Mouse (Mus musculus): ENCODE data around the gene Tspan11. TPM values are rescaled to one million over a fixed set of nuclear protein-coding genes. Genes with fewer than 3 reads are reported as not detected.

Gene Tspan11
- total RNA-seq, 2 experiments from 2014 or later, result 1.1 to 2.3 TPM

- intact Hi-C loops (cut with DNase I), result loop anchor here (5.0 kb wide), 2 partner anchors 36 to 381 kb away; partner anchors contain the start of gene Tspan11
Observed at GRCm38 (mm10) chr6:127923296-127923695, 35.9 kb downstream of the Tspan11 start.

GRCm38 (mm10) chr6:127924750-127925149, 37.4 kb downstream of the Tspan11 start:
- intact Hi-C loops (cut with DNase I), result loop anchor here (5.0 kb wide), 2 partner anchors 37 to 382 kb away; partner anchors contain the start of gene Tspan11
- DNase-seq (ENCODE audit: low spot score), result no peak

More at GRCm38 (mm10) chr6:127923296-127923695, 35.9 kb downstream of the Tspan11 start:
- no peak for DNase-seq (ENCODE audit: low spot score)

GRCm38 (mm10) chr6:127925915-127926314, 38.5 kb downstream of the Tspan11 start:
- no peak for DNase-seq (ENCODE audit: low spot score)
- intact Hi-C loops (cut with DNase I), result no loop called here

- no peak for DNase-seq (ENCODE audit: low spot score)
- intact Hi-C loops (cut with DNase I), result no loop called here
Observed at GRCm38 (mm10) chr6:127928682-127929081, 41.3 kb downstream of the Tspan11 start.

- intact Hi-C loops (cut with DNase I), result no loop called here
- DNase-seq (ENCODE audit: low spot score), result peak; percentile 12
Observed at GRCm38 (mm10) chr6:127932697-127933096, 45.3 kb downstream of the Tspan11 start.

- peak; percentile 19 for DNase-seq (ENCODE audit: low spot score)
- intact Hi-C loops (cut with DNase I), result no loop called here
Observed at GRCm38 (mm10) chr6:127933841-127934240, 46.5 kb downstream of the Tspan11 start.

- intact Hi-C loops (cut with DNase I), result no loop called here
- DNase-seq (ENCODE audit: low spot score), result no peak
Observed at GRCm38 (mm10) chr6:127935105-127935504, 47.7 kb downstream of the Tspan11 start.

- intact Hi-C loops (cut with DNase I), result loop anchor here (5.0 kb wide), 1 partner anchor 400 kb away; no protein-coding TSS in a partner anchor
- DNase-seq (ENCODE audit: low spot score), result no peak
Observed at GRCm38 (mm10) chr6:127942421-127942820, 55.0 kb downstream of the Tspan11 start.

GRCm38 (mm10) chr6:127945725-127946124, 58.3 kb downstream of the Tspan11 start:
- DNase-seq (ENCODE audit: low spot score), result no peak
- intact Hi-C loops (cut with DNase I), result loop anchor here (2.0 to 5.0 kb wide), 2 partner anchors 327 to 443 kb away; no protein-coding TSS in a partner anchor

- DNase-seq (ENCODE audit: low spot score), result no peak
- intact Hi-C loops (cut with DNase I), result loop anchor here (5.0 kb wide), 1 partner anchor 446 kb away; no protein-coding TSS in a partner anchor
Observed at GRCm38 (mm10) chr6:127948656-127949055, 61.3 kb downstream of the Tspan11 start.

- DNase-seq (ENCODE audit: low spot score), result no peak
- intact Hi-C loops (cut with DNase I), result loop anchor here (5.0 kb wide), 1 partner anchor 448 kb away; no protein-coding TSS in a partner anchor
Observed at GRCm38 (mm10) chr6:127949885-127950284, 62.5 kb downstream of the Tspan11 start.

- no peak for DNase-seq (ENCODE audit: low spot score)
- intact Hi-C loops (cut with DNase I), result no loop called here
Observed at GRCm38 (mm10) chr6:127953071-127953470, 65.7 kb downstream of the Tspan11 start.

GRCm38 (mm10) chr6:127956172-127956571, 68.8 kb downstream of the Tspan11 start:
- intact Hi-C loops (cut with DNase I), result no loop called here
- DNase-seq (ENCODE audit: low spot score), result no peak

GRCm38 (mm10) chr6:127960203-127960602, 72.8 kb downstream of the Tspan11 start:
- intact Hi-C loops (cut with DNase I), result no loop called here

GRCm38 (mm10) chr6:127965497-127965896, 78.1 kb downstream of the Tspan11 start:
- intact Hi-C loops (cut with DNase I), result no loop called here
- DNase-seq (ENCODE audit: low spot score), result no peak

More at GRCm38 (mm10) chr6:127960203-127960602, 72.8 kb downstream of the Tspan11 start:
- no peak for DNase-seq (ENCODE audit: low spot score)

- intact Hi-C loops (cut with DNase I), result loop anchor here (1.0 to 5.0 kb wide), 4 partner anchors 63 to 198 kb away; no protein-coding TSS in a partner anchor
Observed at GRCm38 (mm10) chr6:127969709-127970108, 82.3 kb downstream of the Tspan11 start.

GRCm38 (mm10) chr6:127970120-127970519, 82.7 kb downstream of the Tspan11 start:
- intact Hi-C loops (cut with DNase I), result loop anchor here (1.0 to 5.0 kb wide), 4 partner anchors 63 to 197 kb away; no protein-coding TSS in a partner anchor

More at GRCm38 (mm10) chr6:127969709-127970108, 82.3 kb downstream of the Tspan11 start:
- no peak for DNase-seq (ENCODE audit: low spot score)

GRCm38 (mm10) chr6:127970848-127971247, 83.5 kb downstream of the Tspan11 start:
- intact Hi-C loops (cut with DNase I), result loop anchor here (1.0 to 5.0 kb wide), 4 partner anchors 62 to 196 kb away; no protein-coding TSS in a partner anchor
- no peak for DNase-seq (ENCODE audit: low spot score)

More at GRCm38 (mm10) chr6:127970120-127970519, 82.7 kb downstream of the Tspan11 start:
- peak; percentile 41 for DNase-seq (ENCODE audit: low spot score)

GRCm38 (mm10) chr6:127971931-127972330, 84.5 kb downstream of the Tspan11 start:
- intact Hi-C loops (cut with DNase I), result loop anchor here (2.0 to 5.0 kb wide), 2 partner anchors 61 to 195 kb away; no protein-coding TSS in a partner anchor
- no peak for DNase-seq (ENCODE audit: low spot score)

GRCm38 (mm10) chr6:127973553-127973952, 86.2 kb downstream of the Tspan11 start:
- DNase-seq (ENCODE audit: low spot score), result no peak
- intact Hi-C loops (cut with DNase I), result loop anchor here (5.0 kb wide), 1 partner anchor 194 kb away; no protein-coding TSS in a partner anchor

- DNase-seq (ENCODE audit: low spot score), result no peak
- intact Hi-C loops (cut with DNase I), result loop anchor here (5.0 kb wide), 1 partner anchor 193 kb away; no protein-coding TSS in a partner anchor
Observed at GRCm38 (mm10) chr6:127974000-127974399, 86.6 kb downstream of the Tspan11 start.
